Comparison of ENCODE assay signal across 17 mouse cellular contexts in the genomic region with DNA sequence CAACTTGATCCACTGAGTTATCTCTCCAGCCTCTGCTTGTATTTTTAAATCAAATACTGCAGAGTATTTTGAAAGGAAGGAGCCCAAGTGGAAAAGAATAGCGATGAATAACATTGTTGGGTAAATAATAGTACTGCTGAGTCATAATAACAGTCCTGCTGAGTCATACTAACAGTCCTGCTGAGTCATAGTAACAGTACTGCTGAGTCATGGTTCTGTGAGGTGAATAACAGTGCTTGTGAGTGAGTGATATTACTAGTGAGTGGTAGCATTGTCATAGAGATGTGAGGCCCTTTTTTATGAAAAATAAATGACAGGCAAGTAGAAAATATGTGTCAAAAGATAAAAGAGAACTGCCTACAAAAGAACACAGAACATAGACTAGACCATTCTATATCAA. TPM values are rescaled to one million over a fixed set of nuclear protein-coding genes. Genes with fewer than 3 reads are reported as not detected.
A peak's percentile ranks its signal among the peaks of the same experiment; 100 is the strongest.
DNase-seq lines count a peak whose midpoint lies in the region; TF ChIP-seq lines count a peak whose summit lies in the region.
"Had no signal": no experiment of that assay in that cellular context is flagged by ENCODE, and none has a peak within 500 bp of the region (broad histone marks: within the 10 kb centered on the region; RNA-seq: fewer than 3 reads in every experiment).

No protein-coding gene starts in this region.

- no peaks in the 10 kb centered on the region for H3K27me3 ChIP-seq in thymus, adult 2 months (ENCODE audit: control insufficient read depth, insufficient read depth, low read length)
- no peaks in the 10 kb centered on the region for H3K27me3 ChIP-seq in MEL (ENCODE audit: control insufficient read depth in 1 of 2, insufficient read depth in 2 of 2, low read length in 2 of 2)
- H3K27me3 ChIP-seq: forebrain, embryonic 15.5 days; hindbrain, embryonic 15.5 days; limb, embryonic 15.5 days; neural tube, embryonic 13.5 days; stomach, embryonic 15.5 days had no signal

- no peak for TF ChIP-seq POLR2A in thymus, adult 2 months (IDR thresholded peaks at IDR 0.05; ENCODE audit: control insufficient read depth, extremely low read depth, insufficient read depth, low read length, poor library complexity)
- no peak for TF ChIP-seq POLR2A in MEL (IDR thresholded peaks at IDR 0.05; ENCODE audit: control insufficient read depth in 1 of 2, insufficient read depth in 1 of 2, low read depth in 1 of 2, low read length in 2 of 2, poor library complexity in 1 of 2)

- no peak for TF ChIP-seq RAD21 in MEL (IDR thresholded peaks at IDR 0.05; ENCODE audit: low read depth, low read length)

- H3K36me3 ChIP-seq in thymus, adult 2 months (ENCODE audit: control insufficient read depth, insufficient read depth, low read length) = no peaks in the 10 kb centered on the region
- H3K36me3 ChIP-seq in MEL (ENCODE audit: control insufficient read depth in 1 of 2, insufficient read depth in 2 of 2, low read length in 2 of 2) = peaks cover 0 to 16% of the 10 kb centered on the region in 2 experiments; a peak in 2 of 4 replicates
- H3K36me3 ChIP-seq: forebrain, embryonic 15.5 days; hindbrain, embryonic 15.5 days; limb, embryonic 15.5 days; neural tube, embryonic 13.5 days; stomach, embryonic 15.5 days had no signal

- TF ChIP-seq CTCF in thymus, adult 2 months (IDR thresholded peaks at IDR 0.05; ENCODE audit: borderline replicate concordance, control insufficient read depth, extremely low read depth, insufficient read depth, low read length, poor library complexity) = no peak
- TF ChIP-seq CTCF in MEL (IDR thresholded peaks at IDR 0.05 in 2 of 3, conservative IDR thresholded peaks at IDR 0.05 in 1 of 3; ENCODE audit: control insufficient read depth in 1 of 3, insufficient read depth in 1 of 3, low read depth in 2 of 3, low read length in 3 of 3, poor library complexity in 1 of 3, severe bottlenecking in 1 of 3) = no peak

- intact Hi-C loops in heart, postnatal 10 days (cut with DNase I) = no loop called here

- no peaks in the 10 kb centered on the region for H3K9me3 ChIP-seq in MEL (replicated peaks; ENCODE audit: insufficient read depth, low read length)
- H3K9me3 ChIP-seq: forebrain, embryonic 15.5 days; hindbrain, embryonic 15.5 days; limb, embryonic 15.5 days; neural tube, embryonic 13.5 days; stomach, embryonic 15.5 days had no signal

- TF ChIP-seq EP300 in MEL (IDR thresholded peaks at IDR 0.05; ENCODE audit: low read depth in 1 of 2, low read length in 2 of 2) = peak; percentile 63 to 91; a peak in 3 of 4 replicates

- no peaks in the 10 kb centered on the region for H3K79me2 ChIP-seq in MEL (ENCODE audit: control insufficient read depth, insufficient read depth, low read length, poor library complexity)

- peak overlapping the region; percentile 56 for H3K27ac ChIP-seq in thymus, adult 2 months (ENCODE audit: control insufficient read depth, insufficient read depth, low read length)
- H3K27ac ChIP-seq in MEL (ENCODE audit: control insufficient read depth, low read depth, low read length) = peak overlapping the region; percentile 85
- H3K27ac ChIP-seq: limb, embryonic 15.5 days; stomach, embryonic 15.5 days had no signal

- no peak overlapping the region for H3K9ac ChIP-seq in MEL (ENCODE audit: control insufficient read depth, low read depth, low read length, poor library complexity, severe bottlenecking)
- H3K9ac ChIP-seq: limb, embryonic 15.5 days; stomach, embryonic 15.5 days had no signal

- DNase-seq in thymus, adult 2 months = no peak
- DNase-seq in thymus, postnatal 36 days = no peak
- DNase-seq in MEL (ENCODE audit: low read depth, low spot score) = peak; percentile 86
- peak; percentile 40 for DNase-seq in c-Kit-positive CD71-positive TER-119-negative erythroid progenitor cells, embryonic 14.5 days (ENCODE audit: low read depth)
- no peak for DNase-seq in right cerebral cortex, postnatal 25 days
- no peak for DNase-seq in right cerebral cortex, postnatal 14 days
- DNase-seq in yolk sac, embryonic 10.5 days (ENCODE audit: low spot score) = no peak
- no peak for DNase-seq in heart, postnatal 10 days
- DNase-seq: cerebellum, adult 9-11 months; heart, adult 18-20 months; kidney, adult 18-20 months; lung, postnatal 10 days had no signal

- no peak overlapping the region for H3K4me3 ChIP-seq in thymus, adult 2 months (ENCODE audit: control insufficient read depth, insufficient read depth, low read length)
- H3K4me3 ChIP-seq in MEL (ENCODE audit: control insufficient read depth in 1 of 2, insufficient read depth in 1 of 2, low read depth in 2 of 2, low read length in 2 of 2) = no peak overlapping the region
- H3K4me3 ChIP-seq: forebrain, embryonic 15.5 days; hindbrain, embryonic 15.5 days; limb, embryonic 15.5 days; neural tube, embryonic 13.5 days; stomach, embryonic 15.5 days had no signal

- WGBS in thymus, adult 2 months = 86% methylated on average over 1 of the region's 1 CpGs

- peaks cover 31% of the 10 kb centered on the region for H3K4me1 ChIP-seq in thymus, adult 2 months (replicated peaks; ENCODE audit: control insufficient read depth, insufficient read depth, low read length)
- H3K4me1 ChIP-seq in MEL (ENCODE audit: control insufficient read depth in 1 of 2, insufficient read depth in 2 of 2, low read length in 2 of 2) = peaks cover 12 to 24% of the 10 kb centered on the region in 2 experiments

TF ChIP-seq in MEL, 35 proteins besides CTCF, POLR2A, EP300 and RAD21:
- TF ChIP-seq ZNF384 (IDR thresholded peaks at IDR 0.05; ENCODE audit: low read depth, low read length) (no peak), SIN3A (IDR thresholded peaks at IDR 0.05; ENCODE audit: low read length) (0 out of 2 replicates have a peak, but pooled peaks have one; percentile 24), RCOR1 (IDR thresholded peaks at IDR 0.05; ENCODE audit: low read depth, low read length) (no peak), NRF1 (IDR thresholded peaks at IDR 0.05; ENCODE audit: insufficient read depth, low read depth, low read length, poor library complexity, severe bottlenecking) (no peak), ZC3H11A (IDR thresholded peaks at IDR 0.05; ENCODE audit: low read depth, low read length) (no peak), MYB (IDR thresholded peaks at IDR 0.05; ENCODE audit: low read depth, low read length) (peak; percentile 61), ZMIZ1 (IDR thresholded peaks at IDR 0.05; ENCODE audit: low read depth, low read length) (no peak), MYC (IDR thresholded peaks at IDR 0.05; ENCODE audit: low read depth, low read length) (0 out of 2 replicates have a peak, but pooled peaks have one; percentile 15), MAFK (IDR thresholded peaks at IDR 0.05; ENCODE audit: borderline replicate concordance, low read depth, low read length) (peak; percentile 98), BHLHE40 (IDR thresholded peaks at IDR 0.05; ENCODE audit: borderline replicate concordance, low read depth, low read length) (no peak), ZKSCAN1 (IDR thresholded peaks at IDR 0.05; ENCODE audit: low read depth, low read length) (no peak), POLR2AphosphoS5 (IDR thresholded peaks at IDR 0.05; ENCODE audit: borderline replicate concordance, low read depth, low read length) (no peak), MXI1 (IDR thresholded peaks at IDR 0.05; ENCODE audit: low read depth, low read length) (no peak), MAX (IDR thresholded peaks at IDR 0.05; ENCODE audit: low read length) (no peak), JUND (IDR thresholded peaks at IDR 0.05; ENCODE audit: low read depth, low read length) (peak; percentile 65; the same call in 1 of the 2 replicates), NELFE (IDR thresholded peaks at IDR 0.05; ENCODE audit: low read depth, low read length) (no peak), USF2 (IDR thresholded peaks at IDR 0.05; ENCODE audit: borderline replicate concordance in 1 of 2, insufficient read depth in 1 of 2, low read depth in 1 of 2, low read length in 2 of 2) (no peak), USF1 (IDR thresholded peaks at IDR 0.05; ENCODE audit: low read depth, low read length) (no peak), TCF12 (IDR thresholded peaks at IDR 0.05; ENCODE audit: low read depth, low read length) (no peak), GABPA (IDR thresholded peaks at IDR 0.05; ENCODE audit: low read depth, low read length) (peak; percentile 99), ETS1 (IDR thresholded peaks at IDR 0.05; ENCODE audit: low read depth, low read length) (peak; percentile 98), MAZ (IDR thresholded peaks at IDR 0.05; ENCODE audit: low read depth, low read length) (no peak)

RNA-seq across cellular contexts. Expression of a gene that starts 1.1 kb away (rescaled TPM):
- 2.5 and 2.6 TPM in 2 replicates for polyA plus RNA-seq in thymus, adult 2 months (2012; rRNA removed)
- total RNA-seq in MEL (2012; rRNA removed) = not detected in 2 replicates
- not detected for polyA plus RNA-seq in MEL (2012; ENCODE audit: insufficient read depth in 1 of 2, insufficient read length in 2 of 2, low read depth in 1 of 2, low replicate concordance in 2 of 2, missing spikeins in 1 of 2)
- total RNA-seq in heart, postnatal 10 days (2021) = under 1 TPM; 0.14 to 0.20 TPM

Comparison
In these comparisons a context has a peak if more than half of its experiments do, and no peak if none do; other contexts are left out.
1. DNase-seq: peak in MEL (single experiment) and c-Kit-positive CD71-positive TER-119-negative erythroid progenitor cells, embryonic 14.5 days (single experiment); none in thymus, adult 2 months (single experiment), thymus, postnatal 36 days (0 of 2), right cerebral cortex, postnatal 25 days (single experiment), right cerebral cortex, postnatal 14 days (single experiment), yolk sac, embryonic 10.5 days (single experiment) and heart, postnatal 10 days (0 of 2).